Mouse (Mus musculus) testis, adult 2 months (tissue): ENCODE measurements at regions not wholly inside any gene's neighbourhood (a gene's known extent, or its start where the extent isn't known, plus 50 kb on each side); places are given as distances from the start of the nearest gene placed in this dataset.

Experiments used
- H3K27ac ChIP-seq: fragments of 200-500 bp; 2 replicates; pipeline ENCODE4 v1.5.1; 2012; ENCODE audit warnings: low read depth, low read length; ENCODE audit not compliant: control insufficient read depth, insufficient read depth
- H3K27me3 ChIP-seq: fragments of 200-500 bp; 2 replicates; pipeline ENCODE4 v1.6.1; 2012; ENCODE audit warnings: mild to moderate bottlenecking, low read length, moderate library complexity; ENCODE audit not compliant: control insufficient read depth, insufficient read depth
- H3K36me3 ChIP-seq: fragments of 200-500 bp; 2 replicates; pipeline ENCODE4 v1.6.1; 2012; ENCODE audit warnings: mild to moderate bottlenecking, low read length; ENCODE audit not compliant: control insufficient read depth, insufficient read depth
- H3K4me1 ChIP-seq: fragments of 200-500 bp; 2 replicates; pipeline ENCODE4 v1.6.1; 2012; ENCODE audit warnings: low read length; ENCODE audit not compliant: control insufficient read depth, insufficient read depth
- H3K4me3 ChIP-seq: fragments of 200-500 bp; 2 replicates; pipeline ENCODE4 v1.5.1; 2012; ENCODE audit warnings: low read depth, mild to moderate bottlenecking, low read length, moderate library complexity, mixed read lengths; ENCODE audit not compliant: control insufficient read depth
- CTCF ChIP-seq: fragments of 200-500 bp; IDR thresholded peaks from 2 replicates; pipeline ENCODE4 v1.5.1; 2012; ENCODE audit warnings: low read depth, mild to moderate bottlenecking, inconsistent platforms, low read length, moderate library complexity; ENCODE audit not compliant: control insufficient read depth, insufficient read depth, insufficient replicate concordance
- POLR2A ChIP-seq: fragments of 200-500 bp; IDR thresholded peaks from 2 replicates; pipeline ENCODE4 v1.6.1; 2012; ENCODE audit warnings: low read depth, mild to moderate bottlenecking, inconsistent platforms, low read length, moderate library complexity; ENCODE audit not compliant: control insufficient read depth

DNA sequence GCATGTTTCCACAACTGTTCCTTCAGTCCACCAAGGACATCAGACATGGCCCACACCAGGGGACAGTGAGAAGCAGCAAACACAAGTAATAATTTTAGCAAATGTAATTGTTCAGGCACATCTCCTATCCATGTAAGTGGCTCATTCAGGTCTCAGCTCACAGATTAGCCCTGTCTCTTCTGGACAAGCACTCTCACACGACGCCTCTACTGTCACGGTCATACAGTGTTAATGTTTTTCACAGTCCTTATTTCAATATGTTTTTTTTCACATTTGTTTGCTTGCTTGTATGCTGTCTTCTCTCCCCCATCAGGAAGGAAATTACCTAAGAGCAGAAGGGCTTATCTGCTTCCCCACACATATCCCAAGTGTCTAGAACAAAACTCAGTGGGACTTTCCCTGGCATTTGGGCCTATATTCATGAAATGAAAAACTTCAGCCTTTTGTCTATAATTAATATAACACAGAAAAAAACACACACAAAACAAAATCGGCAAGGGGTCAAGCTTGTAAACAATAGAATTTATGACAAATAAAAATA lies 299.5 kb downstream of the Icos start:
- no peaks in the 10 kb centered on the region for H3K27me3 ChIP-seq
- no peak overlapping the region for H3K4me3 ChIP-seq
- H3K27ac ChIP-seq: no peak overlapping the region
- TF ChIP-seq CTCF: no peak
- no peak for TF ChIP-seq POLR2A
- no peaks in the 10 kb centered on the region for H3K4me1 ChIP-seq
- H3K36me3 ChIP-seq: no peaks in the 10 kb centered on the region

DNA sequence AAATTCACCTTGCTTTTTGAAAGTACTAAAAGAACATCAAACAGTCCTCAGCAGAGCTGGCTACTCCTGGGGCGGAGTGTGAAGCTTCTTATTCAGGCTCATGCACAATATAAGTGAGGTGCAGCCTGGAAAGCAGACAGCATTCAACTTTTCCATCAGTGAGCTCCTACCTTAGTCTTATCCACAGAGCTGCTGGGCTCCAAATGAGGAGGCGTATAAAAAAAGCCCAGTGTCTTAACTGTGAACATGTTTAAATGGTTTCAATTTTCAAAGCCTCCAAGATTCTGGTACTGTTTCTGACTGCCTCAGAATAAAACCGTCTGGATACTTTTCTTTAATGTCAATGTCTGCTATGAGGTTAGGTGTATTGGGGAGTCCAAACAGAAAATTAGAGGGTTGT lies 310.5 kb downstream of the Icos start:
- H3K36me3 ChIP-seq: no peaks in the 10 kb centered on the region
- TF ChIP-seq POLR2A: no peak
- no peak for TF ChIP-seq CTCF
- no peak overlapping the region for H3K4me3 ChIP-seq
- H3K27ac ChIP-seq: no peak overlapping the region
- H3K27me3 ChIP-seq: no peaks in the 10 kb centered on the region
- no peaks in the 10 kb centered on the region for H3K4me1 ChIP-seq

DNA sequence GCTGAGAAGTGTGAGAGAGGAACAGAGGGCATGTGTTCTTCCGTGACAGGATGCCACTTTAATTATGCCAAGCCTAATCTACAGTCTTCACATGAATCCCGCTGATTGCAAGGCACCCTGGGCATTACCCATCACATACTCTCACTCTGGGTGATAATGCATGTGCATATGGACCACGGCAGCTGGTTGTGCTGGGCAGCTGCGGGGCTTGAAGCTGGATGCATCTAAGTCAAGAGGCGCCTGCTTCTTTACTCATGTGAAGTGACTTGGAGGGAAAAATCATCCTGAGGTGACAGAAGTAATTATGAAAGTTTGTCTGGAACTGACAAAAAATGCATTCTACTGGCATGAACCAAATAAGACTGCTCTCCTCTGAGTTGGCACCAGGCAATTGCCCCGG lies 311.2 kb downstream of the Icos start:
- Histone ChIP-seq H3K36me3 (no peaks in the 10 kb centered on the region), H3K4me3 (no peak overlapping the region), H3K27ac (no peak overlapping the region), H3K4me1 (no peaks in the 10 kb centered on the region), H3K27me3 (no peaks in the 10 kb centered on the region)
- no peak for TF ChIP-seq CTCF

DNA sequence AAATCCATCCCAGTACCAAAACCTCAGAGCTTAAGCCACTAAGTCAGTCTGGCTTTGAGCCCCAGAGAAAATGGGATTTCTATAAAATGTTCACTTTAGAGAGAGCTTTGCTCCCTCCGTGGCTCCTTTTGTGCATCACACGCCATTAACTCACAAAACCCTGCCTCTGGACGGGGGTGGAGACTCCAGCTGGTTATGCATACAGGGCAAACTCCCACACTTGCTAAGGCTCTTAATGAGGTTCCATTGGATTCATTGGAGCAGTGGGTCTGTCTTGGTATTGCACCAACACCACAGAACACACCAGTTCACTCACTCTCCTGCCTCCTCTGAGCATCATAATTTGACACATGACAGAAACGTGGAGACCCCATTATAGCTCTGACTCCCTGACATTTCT lies 311.8 kb downstream of the Icos start:
- no peaks in the 10 kb centered on the region for H3K4me1 ChIP-seq
- no peak overlapping the region for H3K4me3 ChIP-seq
- H3K27me3 ChIP-seq: no peaks in the 10 kb centered on the region
- no peaks in the 10 kb centered on the region for H3K36me3 ChIP-seq
- H3K27ac ChIP-seq: no peak overlapping the region
- TF ChIP-seq CTCF (no peak), POLR2A (no peak)

GRCm38 (mm10) chr1:61293106-61293505 lies 315.4 kb downstream of the Icos start:
- no peak for TF ChIP-seq POLR2A
- no peak for TF ChIP-seq CTCF
- Histone ChIP-seq H3K27me3 (no peaks in the 10 kb centered on the region), H3K36me3 (no peaks in the 10 kb centered on the region), H3K4me1 (no peaks in the 10 kb centered on the region), H3K4me3 (no peak overlapping the region), H3K27ac (no peak overlapping the region)

- TF ChIP-seq CTCF (no peak), POLR2A (no peak)
- Histone ChIP-seq H3K36me3 (no peaks in the 10 kb centered on the region), H3K27me3 (no peaks in the 10 kb centered on the region), H3K4me1 (no peaks in the 10 kb centered on the region), H3K4me3 (no peak overlapping the region), H3K27ac (no peak overlapping the region)
Measured at GRCm38 (mm10) chr1:61295219-61295618, 317.5 kb downstream of the Icos start.

- Histone ChIP-seq H3K36me3 (no peaks in the 10 kb centered on the region), H3K4me1 (peaks cover 8% of the 10 kb centered on the region), H3K27ac (no peak overlapping the region), H3K4me3 (no peak overlapping the region), H3K27me3 (no peaks in the 10 kb centered on the region)
- TF ChIP-seq POLR2A (no peak), CTCF (no peak)
Measured at GRCm38 (mm10) chr1:61296831-61297230, 319.1 kb downstream of the Icos start.

DNA sequence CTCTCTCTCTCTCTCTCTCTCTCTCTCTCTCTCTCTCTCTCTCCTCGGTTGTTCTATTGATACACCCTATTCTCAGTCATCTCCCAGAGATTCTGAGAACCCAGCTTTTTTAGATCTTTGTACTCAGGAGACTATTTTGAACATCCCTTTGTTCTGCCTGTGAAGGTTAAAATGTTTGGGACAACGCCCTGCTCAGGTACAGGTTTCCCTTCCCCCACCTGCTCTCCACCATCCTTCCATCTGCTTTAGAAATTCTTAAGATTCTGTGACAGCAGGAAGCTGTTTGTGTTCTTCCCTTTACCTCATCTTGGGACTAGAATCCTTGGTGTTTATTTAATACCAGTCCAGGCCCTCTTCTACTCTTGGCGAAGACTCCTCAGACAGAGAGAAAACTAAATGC lies 319.6 kb downstream of the Icos start:
- Histone ChIP-seq H3K4me3 (no peak overlapping the region), H3K27me3 (no peaks in the 10 kb centered on the region), H3K4me1 (peaks cover 9% of the 10 kb centered on the region), H3K36me3 (no peaks in the 10 kb centered on the region), H3K27ac (no peak overlapping the region)
- TF ChIP-seq POLR2A (no peak), CTCF (no peak)
